Mouse (Mus musculus) inflammation-experienced regulatory T-cells, adult 6 months (primary cell): ENCODE results near the gene Fam126a. TPM values are rescaled to one million over a fixed set of nuclear protein-coding genes. Genes with fewer than 3 reads are reported as not detected.
A peak's percentile ranks its signal among the peaks of the same experiment; 100 is the strongest.

ENCODE experiments used
- ATAC-seq: one replicate; pipeline ENCODE4 v1.8.0; 2017
- polyA plus RNA-seq, 3 experiments: library from polyadenylated mRNA; unstranded; fragments of 100-300 nt; shearing (Covaris generic); gene quantifications; one replicate each; pipeline ENCODE4 v1.2.1; 2017

Fam126a gene
- polyA plus RNA-seq, 3 experiments from 2014 or later, result 6.5 to 9.3 (median 6.8) TPM

DNA sequence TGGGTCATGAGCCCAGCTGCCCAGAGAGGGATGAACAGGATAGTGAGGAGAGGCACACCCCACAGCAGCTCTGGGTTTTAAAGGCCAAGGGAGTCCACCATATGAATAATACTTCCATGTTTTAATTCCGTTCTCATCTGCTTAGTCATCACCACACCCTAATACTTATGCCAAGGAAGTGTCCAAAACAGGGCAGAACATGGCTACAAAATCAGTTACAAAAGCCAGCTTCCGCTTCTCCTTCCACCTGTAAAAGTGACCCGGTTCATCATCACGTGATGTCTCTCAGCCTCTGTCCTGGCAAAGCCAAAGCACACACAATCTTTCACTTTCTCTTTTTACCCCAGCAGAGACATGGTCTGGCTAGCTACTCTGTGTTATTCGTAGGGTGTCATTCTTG is 8.9 kb upstream of the Fam126a start:
- peak; percentile 77 for ATAC-seq

DNA sequence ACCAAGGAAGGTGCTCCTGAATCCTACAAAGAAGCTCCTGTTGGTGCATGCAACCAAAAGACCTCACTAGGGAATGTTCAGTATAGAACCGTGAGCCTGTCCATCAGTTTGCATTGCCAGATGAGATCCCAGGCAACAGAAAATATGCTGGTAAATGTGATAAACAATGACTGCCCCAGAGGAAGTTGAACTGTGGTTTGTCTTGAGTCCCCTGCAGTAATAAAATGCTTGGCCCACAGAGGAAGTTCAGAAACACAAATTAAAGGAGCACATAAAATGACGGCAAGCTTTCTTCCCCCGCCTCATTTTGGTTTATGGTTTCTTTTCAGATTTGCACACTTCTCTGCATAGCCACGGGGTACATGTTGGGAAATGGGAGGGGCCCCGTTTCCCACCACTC is 8.3 kb upstream of the Fam126a start:
- ATAC-seq, result no peak

DNA sequence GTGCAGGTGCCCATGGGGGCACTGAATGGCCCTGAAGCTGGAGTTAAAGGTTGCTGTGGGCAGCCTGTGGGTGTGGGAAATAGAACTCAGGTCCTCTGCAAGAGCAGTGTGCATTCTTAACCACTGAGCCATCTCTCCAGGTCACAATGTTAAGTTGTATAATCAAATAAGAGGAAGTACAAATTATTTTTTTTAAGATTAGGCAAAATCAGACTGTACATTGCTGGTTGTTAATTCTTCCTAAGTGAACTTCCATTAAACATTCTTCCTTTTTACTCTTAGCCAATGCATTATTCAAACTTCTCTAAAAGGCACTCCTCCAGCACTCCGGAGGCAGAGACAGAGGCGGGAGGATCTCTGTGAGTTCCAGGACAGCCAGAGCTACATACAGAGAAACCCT is 7.7 kb upstream of the Fam126a start:
- no peak for ATAC-seq

DNA sequence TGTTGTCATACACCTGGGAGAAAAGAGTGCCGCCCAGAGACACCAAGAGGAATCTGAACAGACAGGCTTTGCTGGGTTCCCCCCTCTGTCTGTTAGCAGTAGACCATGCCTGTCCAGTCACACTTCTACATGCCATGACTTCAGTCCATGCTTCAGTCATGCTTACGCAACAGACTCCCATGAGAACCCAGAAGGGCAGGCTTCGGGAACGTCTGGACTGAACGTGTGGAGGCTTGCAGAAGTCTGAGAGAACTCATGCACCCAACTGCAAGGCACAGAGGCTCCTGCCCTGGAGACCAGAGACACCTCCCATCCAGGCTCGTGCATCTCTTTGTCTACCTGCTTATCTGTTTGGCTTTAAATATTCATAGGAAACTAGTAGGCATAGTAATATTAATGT is 6.2 kb upstream of the Fam126a start:
- no peak for ATAC-seq

DNA sequence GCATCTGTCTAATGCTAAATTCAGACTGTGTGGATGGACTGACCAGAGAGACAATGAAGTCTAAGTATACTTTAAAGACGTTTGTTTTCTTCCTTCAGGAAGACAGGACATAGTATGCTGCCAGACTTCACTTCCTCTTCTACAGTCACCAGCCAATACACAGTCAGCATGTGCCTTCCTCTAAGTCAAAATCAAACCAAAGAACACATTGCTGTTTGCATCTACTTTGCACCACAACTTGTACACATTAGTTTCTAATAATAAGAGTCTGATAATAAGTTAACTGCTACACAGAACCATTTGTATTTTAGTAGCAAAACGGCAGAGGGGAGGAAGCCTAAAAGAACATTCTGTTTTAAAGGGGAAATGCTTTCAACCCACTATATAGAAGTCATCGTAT is 4.5 kb upstream of the Fam126a start:
- no peak for ATAC-seq

DNA sequence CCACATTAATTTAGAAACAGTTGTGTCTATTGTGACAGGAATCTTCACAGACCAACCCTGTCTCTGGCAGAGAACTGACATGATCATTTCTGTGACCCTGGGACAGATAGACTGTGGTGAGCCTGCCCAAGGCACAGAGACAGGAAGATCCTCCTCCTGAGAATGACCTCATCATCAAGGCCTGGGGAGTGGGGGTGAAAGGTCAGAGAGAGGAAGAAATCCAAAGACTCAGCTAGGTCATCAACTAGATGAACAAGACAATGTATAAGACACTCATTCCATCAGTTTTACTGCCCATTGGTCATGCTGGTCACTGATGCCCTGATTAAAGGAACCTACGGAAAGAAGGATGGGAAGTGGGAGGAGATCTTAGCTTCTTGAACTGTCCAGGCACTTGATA is 3.6 kb upstream of the Fam126a start:
- ATAC-seq, result no peak

DNA sequence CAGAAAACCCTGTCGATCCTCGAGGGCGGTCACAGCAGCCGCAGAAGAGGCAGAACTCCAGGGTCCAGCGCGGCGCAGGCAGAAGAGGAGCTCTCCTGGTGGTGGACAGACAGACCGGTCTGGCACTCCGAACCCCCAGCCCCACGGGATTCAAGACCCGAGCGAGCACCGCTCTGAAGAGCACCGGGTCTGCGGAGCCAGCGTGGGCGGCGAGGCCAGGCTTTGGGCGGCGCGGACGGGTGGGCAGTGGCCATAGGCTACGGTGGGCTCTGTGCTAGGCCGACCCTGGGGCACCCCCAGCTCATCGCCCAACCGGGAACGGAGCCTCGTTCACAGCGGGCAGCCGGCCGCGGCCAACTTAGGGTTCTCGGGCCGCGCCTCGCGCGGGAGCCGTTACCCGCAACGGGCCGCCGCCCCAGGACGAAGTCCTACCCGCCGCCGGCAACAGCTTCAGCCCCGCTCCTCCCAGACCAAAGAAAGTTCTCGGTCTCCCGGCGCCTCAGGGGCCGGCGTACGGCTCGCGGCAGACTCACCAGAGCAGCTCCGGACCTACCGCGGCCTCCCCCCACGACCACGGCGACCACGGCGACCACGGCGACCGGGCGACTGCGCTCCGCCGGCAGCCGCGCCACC is 428 bp downstream of the Fam126a start:
- ATAC-seq, result no peak

DNA sequence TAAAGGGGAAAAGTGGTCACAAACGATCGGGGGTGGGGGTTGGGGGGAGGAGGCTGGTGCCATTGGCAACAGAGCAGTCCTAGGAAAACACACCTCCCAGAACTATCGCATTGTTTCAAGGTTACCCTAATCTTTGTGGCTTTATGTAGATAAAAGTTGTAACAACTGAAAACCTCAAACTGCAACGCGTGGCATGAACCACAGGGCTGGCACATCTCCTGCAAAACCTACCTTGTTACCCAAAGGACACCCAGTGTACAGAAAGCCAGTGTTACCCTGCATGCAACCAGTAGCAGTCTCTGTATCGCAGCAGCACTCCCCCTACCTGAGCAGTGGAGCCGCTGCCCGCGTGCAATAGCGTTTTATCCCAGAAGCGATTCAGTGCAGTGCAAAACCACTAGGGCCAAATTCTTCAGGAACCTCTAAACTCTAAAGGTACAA is 1.1 kb downstream of the Fam126a start:
- ATAC-seq, result peak; percentile 53

DNA sequence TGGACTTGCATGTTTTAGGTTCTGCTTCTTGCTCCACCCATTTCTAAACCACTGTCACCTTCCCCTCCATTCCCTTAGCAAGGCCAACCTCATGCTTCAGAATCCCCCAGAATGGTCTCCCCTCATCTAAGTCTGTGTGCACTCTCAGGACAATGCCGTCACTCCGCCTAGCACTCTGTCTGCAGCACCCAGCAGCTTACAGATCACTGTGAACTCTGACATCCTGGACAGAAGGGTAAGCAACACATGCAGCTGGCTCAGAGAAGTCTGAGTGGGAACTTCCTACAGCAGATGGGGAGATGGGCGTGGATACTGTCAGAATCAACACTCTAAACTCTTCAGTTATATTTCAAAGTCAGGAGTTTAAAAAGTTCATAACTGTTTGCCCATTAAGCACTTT is 5.5 kb downstream of the Fam126a start:
- no peak for ATAC-seq

DNA sequence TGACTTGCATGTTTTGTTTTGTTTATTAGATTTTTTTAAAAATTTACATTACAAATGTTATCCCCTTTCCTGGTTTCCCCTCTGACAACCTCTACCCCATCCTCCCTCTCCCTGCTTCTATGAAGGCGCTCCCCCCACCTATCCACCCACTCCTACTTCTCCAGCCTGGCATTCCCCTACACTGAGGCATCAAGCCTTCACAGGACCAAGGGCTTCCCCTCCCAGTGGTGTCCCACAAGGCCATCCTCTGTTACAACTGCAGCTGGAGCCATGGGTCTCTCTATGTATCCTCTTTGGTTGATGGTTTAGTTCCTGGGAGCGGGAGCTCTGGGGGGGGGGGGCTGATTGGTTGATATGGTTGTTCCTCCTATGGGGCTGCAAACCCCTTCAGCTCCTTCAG is 7.3 kb downstream of the Fam126a start:
- ATAC-seq, result no peak

DNA sequence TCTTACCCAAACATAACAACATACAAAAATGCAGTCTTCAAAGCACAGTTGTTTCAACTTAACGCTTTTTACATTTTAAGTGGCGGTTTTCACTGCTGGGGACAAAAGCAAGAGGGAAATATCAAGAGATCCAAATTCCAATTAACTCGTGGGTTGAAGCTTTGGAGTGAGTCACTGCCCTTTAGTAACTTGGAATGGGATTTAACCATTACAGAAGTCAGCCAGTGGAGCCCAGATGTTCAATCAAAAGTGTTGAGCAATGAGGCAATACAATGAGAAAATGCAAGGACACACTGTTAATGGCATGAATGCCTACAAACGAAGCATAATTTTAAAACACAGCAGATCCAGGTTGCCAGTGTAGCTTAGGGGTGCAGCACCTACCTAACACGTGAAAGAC is 8.8 kb downstream of the Fam126a start:
- ATAC-seq, result no peak

DNA sequence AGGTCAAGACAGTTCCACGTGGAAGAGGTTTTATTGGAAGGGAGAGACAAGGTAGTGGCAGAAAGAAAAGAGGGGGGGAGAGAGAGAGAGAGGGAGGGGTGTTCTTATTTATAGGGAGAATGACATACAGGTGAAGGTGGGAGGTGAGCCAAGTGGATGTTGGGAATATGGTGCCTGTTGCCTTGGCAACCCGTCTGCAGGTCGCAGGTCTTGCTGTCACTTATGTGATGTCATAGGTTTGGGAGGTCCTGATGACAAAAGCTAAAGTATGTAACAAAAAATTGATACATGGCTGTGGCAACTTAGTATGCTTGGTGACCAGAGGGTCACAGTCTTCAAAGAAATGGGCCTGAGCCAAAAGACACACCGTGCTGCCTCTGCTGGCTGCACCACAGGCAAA is 10.1 kb downstream of the Fam126a start:
- no peak for ATAC-seq

DNA sequence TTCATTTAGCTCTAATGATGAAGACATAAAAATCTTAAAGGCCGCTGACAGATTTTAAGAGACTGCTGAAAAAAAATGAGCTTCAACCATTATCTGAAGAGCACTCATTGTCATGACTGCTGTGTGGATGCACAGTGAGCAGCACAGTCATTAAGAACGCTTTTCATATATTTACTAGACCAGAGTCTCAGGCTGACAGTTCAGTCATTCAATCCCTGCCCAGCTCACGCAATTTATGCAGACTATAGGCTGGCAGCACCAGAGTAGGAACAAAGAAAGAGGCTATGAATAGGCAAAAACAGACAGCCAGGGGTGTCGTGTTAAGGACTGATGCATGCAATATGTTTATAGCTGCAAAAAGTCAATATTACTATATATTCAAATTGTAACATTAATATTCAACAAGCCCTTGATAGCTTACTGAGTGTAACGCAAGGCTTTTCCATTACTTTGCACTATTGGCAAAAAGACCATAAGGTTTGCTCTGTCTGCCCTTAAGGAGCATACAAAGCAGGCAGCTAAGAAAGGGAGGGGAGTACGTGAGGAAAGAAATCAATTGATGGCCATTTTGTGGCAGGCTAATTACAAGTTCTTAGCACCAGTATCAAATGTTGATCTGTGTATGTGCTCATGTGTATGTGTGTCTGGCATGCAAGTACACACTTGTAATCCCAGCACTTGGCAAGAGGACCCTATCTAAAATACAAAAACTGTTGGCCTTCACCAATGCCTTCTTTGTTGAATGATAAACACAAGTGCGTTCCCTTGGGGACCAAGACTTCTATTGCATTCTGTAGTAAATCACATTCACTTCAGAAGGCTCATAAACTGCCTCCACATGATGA is 10.9 kb downstream of the Fam126a start:
- no peak for ATAC-seq

DNA sequence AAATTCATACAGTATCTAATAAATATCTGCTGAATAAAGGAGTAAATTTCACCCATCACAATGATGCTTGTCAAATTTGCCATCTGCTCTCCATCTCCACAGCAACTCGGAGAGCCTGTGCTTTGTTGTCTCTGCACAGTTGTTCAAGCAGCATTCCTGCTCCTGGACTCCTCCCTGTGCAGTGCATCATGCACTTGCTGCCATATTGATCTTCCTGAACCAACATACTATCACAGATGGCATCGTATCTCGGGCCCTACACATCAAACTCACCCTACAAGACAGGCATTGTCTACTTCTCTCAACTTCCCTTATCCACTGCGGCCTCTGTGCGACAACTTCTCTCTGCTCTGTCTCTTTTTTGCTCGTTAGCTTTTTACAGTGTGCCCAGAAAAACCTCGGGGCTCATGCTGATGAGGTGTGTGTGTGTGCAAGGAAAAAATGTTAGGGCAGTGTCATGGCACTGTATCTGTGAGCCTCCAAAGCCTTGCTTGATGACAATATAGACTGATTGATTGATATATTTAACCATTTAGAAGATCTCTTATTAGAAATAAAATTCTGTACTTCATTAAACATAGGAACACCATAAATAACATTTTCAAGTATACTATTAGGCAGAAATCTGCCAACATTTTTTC is 11.7 kb downstream of the Fam126a start:
- no peak for ATAC-seq

DNA sequence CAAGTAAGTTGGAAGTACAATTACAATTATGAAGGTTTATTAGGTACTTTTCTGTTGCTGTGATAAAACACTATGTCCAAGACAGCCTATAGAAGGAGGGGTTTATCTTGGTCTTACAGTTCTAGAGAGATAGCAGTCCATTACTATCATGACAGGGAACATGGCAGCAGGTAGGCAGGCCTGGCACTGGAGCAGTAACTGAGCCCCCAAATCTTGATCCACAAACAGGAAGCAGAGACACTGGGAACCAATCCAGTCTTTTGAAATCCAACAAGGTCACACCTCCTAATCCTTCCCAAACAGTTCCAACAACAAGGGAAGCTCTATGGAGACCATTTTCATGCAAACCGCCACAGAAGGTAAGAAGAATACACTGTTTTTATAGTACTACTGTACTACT is 13.6 kb downstream of the Fam126a start:
- ATAC-seq, result no peak

DNA sequence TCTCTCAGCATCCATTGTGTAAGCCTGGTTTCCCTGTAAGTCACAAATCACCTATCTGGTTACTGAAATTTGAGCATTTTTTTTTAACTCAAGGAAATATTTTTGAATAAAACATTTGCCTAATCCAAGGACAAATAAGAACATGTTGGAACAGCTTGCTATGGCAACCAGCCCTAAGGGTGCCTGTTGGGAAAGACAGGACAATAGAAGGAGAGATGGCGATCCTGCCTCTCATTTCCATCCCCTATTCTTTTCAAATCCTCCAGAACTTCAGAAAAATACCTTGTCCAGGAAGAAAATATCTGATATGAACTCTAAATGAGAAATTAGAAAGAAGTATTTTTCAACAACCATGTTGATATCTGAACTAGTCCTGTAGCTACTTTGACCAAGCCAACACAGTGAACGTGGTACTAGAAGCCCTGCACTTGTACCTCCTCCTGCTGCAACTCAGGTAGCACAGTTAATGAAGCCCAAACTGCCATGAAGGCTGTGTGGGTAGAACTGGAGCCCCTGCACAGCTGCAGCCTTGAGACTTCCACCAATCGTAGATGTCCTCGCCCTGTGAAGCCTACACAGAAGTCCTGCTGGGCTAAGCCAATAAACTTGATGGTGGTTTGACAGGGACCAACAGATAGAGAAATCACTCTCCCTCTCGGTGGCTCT is 17.0 kb downstream of the Fam126a start:
- ATAC-seq, result no peak

DNA sequence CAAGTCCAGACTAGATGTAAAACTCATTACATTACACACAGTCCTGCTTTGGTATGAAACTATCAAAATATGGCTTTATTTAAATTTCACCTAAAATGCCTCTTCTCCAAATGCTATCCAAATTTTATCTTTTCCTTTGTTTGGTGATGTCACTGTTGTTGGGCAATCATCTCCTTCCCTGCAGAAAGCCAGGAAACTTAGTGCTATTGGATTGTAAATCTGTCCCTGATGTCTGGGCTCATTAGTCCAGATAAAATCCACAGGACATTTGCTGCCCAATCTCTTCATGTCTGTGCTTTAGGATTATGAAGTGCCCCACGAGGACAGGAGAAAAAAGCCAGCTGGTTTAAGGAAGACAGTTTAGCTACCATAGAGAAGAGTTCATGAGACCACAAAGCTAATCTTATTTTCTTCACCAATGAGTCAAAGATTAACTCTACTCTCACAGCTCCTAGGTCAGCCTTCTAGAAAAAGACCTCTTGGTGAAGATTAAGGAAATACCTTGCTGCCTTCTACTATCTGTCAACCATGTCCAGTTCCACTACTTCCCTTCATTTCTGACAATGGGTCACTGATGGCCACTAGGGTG is 31.3 kb downstream of the Fam126a start:
- ATAC-seq, result no peak

DNA sequence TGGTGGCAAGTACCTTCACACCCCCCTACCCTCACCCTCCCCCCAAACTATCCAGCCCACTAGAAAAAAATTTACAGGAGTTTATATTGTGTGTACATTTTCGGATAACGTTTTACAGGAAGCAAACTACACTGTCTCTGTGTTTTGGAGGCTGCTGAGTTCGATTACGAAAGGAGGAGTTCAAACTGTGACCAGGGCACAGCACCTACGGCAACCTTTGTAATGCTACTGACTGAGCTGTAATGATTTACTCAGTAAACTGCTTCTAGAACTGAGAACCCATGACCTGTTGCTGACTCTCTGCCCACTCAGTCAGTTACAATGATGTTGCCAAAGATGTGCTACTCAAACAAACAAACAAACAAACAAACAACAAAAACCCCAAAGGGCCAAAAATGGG is 34.5 kb downstream of the Fam126a start:
- ATAC-seq, result no peak

DNA sequence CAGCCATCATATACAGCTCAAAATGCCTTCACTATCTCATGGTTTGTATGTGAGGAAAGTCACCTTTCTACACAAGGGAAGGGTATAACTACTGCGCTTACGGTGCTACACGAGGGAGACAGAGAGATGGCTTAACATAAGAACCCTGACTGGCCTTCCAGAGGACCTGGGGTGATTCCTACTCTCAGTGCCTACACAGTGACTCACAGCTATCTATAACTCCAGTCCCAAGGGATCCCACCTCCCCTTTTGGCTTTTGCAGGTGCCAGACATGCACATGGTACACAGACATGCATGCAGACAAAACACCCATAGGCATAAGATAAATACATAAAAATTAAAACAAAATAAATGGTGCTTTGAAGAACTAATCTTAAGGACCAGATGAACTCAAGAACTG is 35.6 kb downstream of the Fam126a start:
- ATAC-seq, result no peak

DNA sequence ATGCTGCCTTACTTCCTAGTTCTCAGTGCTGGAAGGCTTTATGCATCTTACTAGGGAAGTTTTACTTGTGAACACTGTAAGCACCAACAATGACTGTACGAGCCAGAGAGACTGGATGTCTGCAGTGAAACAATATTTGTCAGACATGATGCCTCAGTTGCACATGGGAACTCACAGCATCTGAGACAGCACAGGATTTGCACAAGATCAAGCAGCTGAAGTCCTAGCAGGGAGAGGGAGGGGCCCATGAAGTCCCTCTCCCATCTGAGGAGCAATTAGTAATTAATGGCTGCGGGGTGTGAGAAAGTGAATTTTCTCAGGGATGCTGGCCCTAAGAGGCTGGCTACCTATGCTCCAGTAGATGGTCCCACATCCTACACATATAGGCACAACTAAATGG is 36.3 kb downstream of the Fam126a start:
- ATAC-seq, result no peak

DNA sequence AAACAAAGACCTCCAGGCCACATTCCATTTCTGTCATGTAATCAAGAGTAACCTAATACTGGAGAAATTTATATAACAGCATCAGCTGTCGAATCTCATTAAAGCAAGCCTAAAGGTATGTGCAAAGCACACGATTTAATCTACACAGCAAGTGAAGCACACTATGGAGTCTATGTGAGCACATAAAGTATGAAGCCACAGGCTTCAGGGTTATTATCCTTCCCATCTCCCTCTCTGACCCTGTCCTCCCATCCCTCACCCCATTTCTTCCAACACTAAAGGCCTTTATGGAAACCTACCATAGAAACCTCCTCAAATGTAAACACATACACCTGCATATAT is 37.0 kb downstream of the Fam126a start:
- ATAC-seq, result no peak

DNA sequence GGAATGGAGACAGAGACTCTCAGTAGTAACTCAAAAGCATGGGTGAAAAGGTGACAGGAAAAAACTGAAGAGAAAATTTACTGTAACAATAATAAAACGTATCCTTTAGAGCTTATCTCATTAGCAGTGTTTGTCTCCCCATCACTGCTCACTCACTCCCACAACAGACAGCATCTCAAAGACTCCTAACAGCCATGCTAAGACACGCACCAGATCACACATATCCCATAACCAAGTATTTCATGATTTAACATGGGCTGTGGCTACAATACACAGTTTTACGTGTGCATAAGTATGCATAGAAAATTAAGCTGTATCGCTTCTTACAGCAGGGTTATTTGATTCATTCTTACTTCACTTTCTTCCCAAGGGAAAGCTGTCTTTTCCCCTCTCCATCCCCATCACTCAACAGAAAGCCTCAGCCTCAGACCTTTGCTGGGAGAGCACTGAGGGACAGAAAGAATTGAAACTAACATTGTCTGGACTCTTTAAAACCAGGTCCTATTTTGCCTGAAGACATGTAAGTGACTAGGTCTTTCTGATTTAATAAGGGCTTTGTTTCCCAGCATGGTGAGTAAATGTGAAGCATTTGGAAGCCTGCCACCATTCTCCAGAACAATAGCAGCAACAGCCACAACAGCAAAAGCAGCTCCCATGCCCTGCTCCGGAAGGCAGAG is 37.5 kb downstream of the Fam126a start:
- no peak for ATAC-seq

DNA sequence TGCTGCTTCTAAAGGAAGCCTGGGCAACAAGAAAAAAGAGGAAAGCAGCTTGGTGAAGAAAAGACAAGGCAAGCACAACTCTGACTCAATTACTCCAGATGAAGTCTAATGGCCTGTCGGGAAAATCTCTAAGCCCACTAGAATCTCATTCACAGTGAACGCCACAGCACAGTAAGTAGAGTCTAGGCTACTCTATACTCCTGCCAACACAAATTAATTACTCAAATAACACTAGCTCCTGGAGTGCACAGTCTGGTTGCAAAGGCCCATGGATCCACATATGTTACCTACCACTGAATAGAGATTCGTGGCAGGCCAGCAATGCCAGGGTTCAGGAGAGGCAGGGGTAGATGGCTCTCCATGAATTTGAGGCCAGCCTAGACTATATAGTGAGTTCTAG is 40.5 kb downstream of the Fam126a start:
- no peak for ATAC-seq
